In genomic region chr11:72489881-72490301, GRCm38 (mm10) we compare ENCODE assay signal across 8 mouse cellular contexts. TPM values are rescaled to one million over a fixed set of nuclear protein-coding genes. Genes with fewer than 3 reads are reported as not detected.
DNase-seq lines count a peak whose midpoint lies in the region; ATAC-seq and TF ChIP-seq lines count a peak whose summit lies in the region.

Gene Spns2, minus strand, starts transcription at chr11:72489904.

- peak within 1 kb of the TSS; percentile 59 for H3K27ac ChIP-seq in forebrain, embryonic 11.5 days (ENCODE audit: low read depth, low read length)
- no peak within 1 kb of the TSS for H3K27ac ChIP-seq in heart, embryonic 15.5 days
- no peak within 1 kb of the TSS for H3K27ac ChIP-seq in liver, embryonic 14.5 days
- peak within 1 kb of the TSS; percentile 75 for H3K27ac ChIP-seq in neural tube, embryonic 11.5 days (ENCODE audit: low read depth, low read length)
- H3K27ac ChIP-seq in stomach, embryonic 16.5 days (ENCODE audit: low read length) = peak within 1 kb of the TSS; percentile 27

- peak within 1 kb of the TSS; percentile 58 for H3K4me3 ChIP-seq in erythroblast, embryonic 14.5 days (replicated peaks)
- H3K4me3 ChIP-seq in forebrain, embryonic 11.5 days (ENCODE audit: low read depth, low read length) = peak within 1 kb of the TSS; percentile 61
- peak within 1 kb of the TSS; percentile 66 for H3K4me3 ChIP-seq in heart, embryonic 15.5 days
- peak within 1 kb of the TSS; percentile 53 to 60 for H3K4me3 ChIP-seq in liver, embryonic 14.5 days (ENCODE audit: insufficient read depth in 1 of 2, low read depth in 2 of 2, low read length in 2 of 2)
- H3K4me3 ChIP-seq in neural tube, embryonic 11.5 days (ENCODE audit: low read depth, low read length) = peak within 1 kb of the TSS; percentile 68
- H3K4me3 ChIP-seq in stomach, embryonic 16.5 days (replicated peaks; ENCODE audit: low read length) = peak within 1 kb of the TSS; percentile 58

- peak within 1 kb of the TSS; percentile 53 for H3K9ac ChIP-seq in forebrain, embryonic 11.5 days (ENCODE audit: low read length)
- peak within 1 kb of the TSS; percentile 57 for H3K9ac ChIP-seq in heart, embryonic 15.5 days
- no peak within 1 kb of the TSS for H3K9ac ChIP-seq in liver, embryonic 14.5 days (replicated peaks)
- H3K9ac ChIP-seq in neural tube, embryonic 11.5 days (ENCODE audit: low read length) = peak within 1 kb of the TSS; percentile 76
- H3K9ac ChIP-seq in stomach, embryonic 16.5 days (ENCODE audit: low read length) = peak within 1 kb of the TSS; percentile 71

- peak within 1 kb of the TSS; percentile 84 for H3K4me2 ChIP-seq in forebrain, embryonic 11.5 days (ENCODE audit: low read depth, low read length, severe bottlenecking)
- H3K4me2 ChIP-seq in heart, embryonic 15.5 days = peak within 1 kb of the TSS; percentile 98
- H3K4me2 ChIP-seq in liver, embryonic 14.5 days (ENCODE audit: low read depth) = peak within 1 kb of the TSS; percentile 67
- H3K4me2 ChIP-seq in neural tube, embryonic 11.5 days (ENCODE audit: low read depth) = peak within 1 kb of the TSS; percentile 88
- H3K4me2 ChIP-seq in stomach, embryonic 16.5 days (ENCODE audit: low read depth, low read length) = peak within 1 kb of the TSS; percentile 96

- ATAC-seq in erythroblast, adult 5-6 weeks (replicated peaks; ENCODE audit: low FRiP score, poor library complexity, severe bottlenecking) = no peak
- peak; percentile 91 for ATAC-seq in forebrain, embryonic 11.5 days (replicated peaks; ENCODE audit: low FRiP score)
- ATAC-seq in heart, embryonic 15.5 days (replicated peaks; ENCODE audit: insufficient number of reproducible peaks, insufficient read depth, low FRiP score, low read depth) = peak; percentile 92
- peak; percentile 85 for ATAC-seq in liver, embryonic 14.5 days (ENCODE audit: insufficient read depth)
- ATAC-seq in neural tube, embryonic 11.5 days (ENCODE audit: insufficient read depth, low FRiP score, low TSS enrichment) = peak; percentile 84
- peak; percentile 91 for ATAC-seq in stomach, embryonic 16.5 days (ENCODE audit: insufficient read depth, low FRiP score)

- H3K9me3 ChIP-seq in erythroblast, embryonic 14.5 days (ENCODE audit: control insufficient read depth, low read length) = no peaks in the 10 kb centered on the region
- H3K9me3 ChIP-seq in forebrain, embryonic 11.5 days (ENCODE audit: control insufficient read depth, low read length) = no peaks in the 10 kb centered on the region
- H3K9me3 ChIP-seq in heart, embryonic 15.5 days (replicated peaks) = no peaks in the 10 kb centered on the region
- H3K9me3 ChIP-seq in liver, embryonic 14.5 days (ENCODE audit: control insufficient read depth, low read length) = no peaks in the 10 kb centered on the region
- H3K9me3 ChIP-seq in neural tube, embryonic 11.5 days (ENCODE audit: control insufficient read depth, low read length) = no peaks in the 10 kb centered on the region
- no peaks in the 10 kb centered on the region for H3K9me3 ChIP-seq in stomach, embryonic 16.5 days (replicated peaks; ENCODE audit: control insufficient read depth, low read length)

- no peaks in the 10 kb centered on the region for H3K36me3 ChIP-seq in erythroblast, embryonic 14.5 days (ENCODE audit: control insufficient read depth)
- H3K36me3 ChIP-seq in forebrain, embryonic 11.5 days (ENCODE audit: control insufficient read depth, insufficient read depth, low read length) = no peaks in the 10 kb centered on the region
- H3K36me3 ChIP-seq in heart, embryonic 15.5 days = no peaks in the 10 kb centered on the region
- H3K36me3 ChIP-seq in liver, embryonic 14.5 days (replicated peaks; ENCODE audit: control insufficient read depth, insufficient read depth, low read depth) = no peaks in the 10 kb centered on the region
- H3K36me3 ChIP-seq in neural tube, embryonic 11.5 days (ENCODE audit: control insufficient read depth, insufficient read depth, low read length) = no peaks in the 10 kb centered on the region
- no peaks in the 10 kb centered on the region for H3K36me3 ChIP-seq in stomach, embryonic 16.5 days (ENCODE audit: control insufficient read depth, insufficient read depth, low read length)

- H3K4me1 ChIP-seq in erythroblast, embryonic 14.5 days (ENCODE audit: control insufficient read depth) = peaks cover 36% of the 10 kb centered on the region
- H3K4me1 ChIP-seq in forebrain, embryonic 11.5 days (replicated peaks; ENCODE audit: control insufficient read depth, insufficient read depth, low read length) = peaks cover 3% of the 10 kb centered on the region; the same call in 1 of the 2 replicates
- peaks cover 29% of the 10 kb centered on the region for H3K4me1 ChIP-seq in heart, embryonic 15.5 days (replicated peaks)
- peaks cover 3 to 18% of the 10 kb centered on the region in 2 experiments; a peak in 3 of 4 replicates for H3K4me1 ChIP-seq in liver, embryonic 14.5 days (replicated peaks; ENCODE audit: control insufficient read depth in 2 of 2, insufficient read depth in 2 of 2, low read length in 1 of 2)
- no peaks in the 10 kb centered on the region; the same call in 1 of the 2 replicates for H3K4me1 ChIP-seq in neural tube, embryonic 11.5 days (ENCODE audit: control insufficient read depth, insufficient read depth, low read length)
- peaks cover 12% of the 10 kb centered on the region for H3K4me1 ChIP-seq in stomach, embryonic 16.5 days (ENCODE audit: control insufficient read depth, insufficient read depth, low read length)

- WGBS in forebrain, embryonic 11.5 days = 1% methylated on average over 42 of the region's 42 CpGs
- under 1% methylated on average over 36 of the region's 42 CpGs for WGBS in heart, embryonic 15.5 days
- under 1% methylated on average over 35 of the region's 42 CpGs for WGBS in liver, embryonic 14.5 days (ENCODE audit: insufficient replicate concordance)
- under 1% methylated on average over 34 of the region's 42 CpGs for WGBS in neural tube, embryonic 11.5 days
- WGBS in stomach, embryonic 16.5 days = under 1% methylated on average over 42 of the region's 42 CpGs

- peak; percentile 91 for DNase-seq in forebrain, embryonic 11.5 days (ENCODE audit: low spot score)
- peak; percentile 96 to 98 for DNase-seq in kidney, postnatal 36 days
- peak; percentile 52 to 57 (median 55) for DNase-seq in liver, embryonic 14.5 days (ENCODE audit: low read depth in 3 of 3, low spot score in 3 of 3)
- peak; percentile 93 for DNase-seq in neural tube, embryonic 11.5 days (ENCODE audit: low spot score)

- TF ChIP-seq EP300 in liver, embryonic 14.5 days (IDR thresholded peaks at IDR 0.05; ENCODE audit: low read depth) = no peak

- peak; percentile 34 for TF ChIP-seq CTCF in liver, embryonic 14.5 days (IDR thresholded peaks at IDR 0.05; ENCODE audit: low read depth)

- H3K27me3 ChIP-seq in erythroblast, embryonic 14.5 days (ENCODE audit: control insufficient read depth) = peaks cover 40% of the 10 kb centered on the region
- H3K27me3 ChIP-seq in forebrain, embryonic 11.5 days (ENCODE audit: control insufficient read depth, insufficient read depth, low read length) = peaks cover 17% of the 10 kb centered on the region
- peaks cover 59% of the 10 kb centered on the region for H3K27me3 ChIP-seq in heart, embryonic 15.5 days
- peaks cover 6% of the 10 kb centered on the region for H3K27me3 ChIP-seq in liver, embryonic 14.5 days (ENCODE audit: control insufficient read depth, insufficient read depth, low read length)
- peaks cover 19% of the 10 kb centered on the region for H3K27me3 ChIP-seq in neural tube, embryonic 11.5 days (ENCODE audit: control insufficient read depth, insufficient read depth, low read length)
- peaks cover 12% of the 10 kb centered on the region for H3K27me3 ChIP-seq in stomach, embryonic 16.5 days (ENCODE audit: control insufficient read depth, insufficient read depth, low read length)

RNA-seq across cellular contexts. Expression of gene Spns2, which starts in this region (rescaled TPM):
- polyA plus RNA-seq in erythroblast, embryonic 14.5 days (2012) = 0.10 and 0.16 TPM in 2 replicates
- 1.3 TPM in 1 of 2 replicates, not detected in the other for total RNA-seq in erythroblast, adult 5-6 weeks (2015; ENCODE audit: low replicate concordance)
- total RNA-seq in erythroblast, adult 5-6 weeks (2017; ENCODE audit: low replicate concordance) = 1.4 and 2.0 TPM in 2 replicates
- polyA plus RNA-seq in forebrain, embryonic 11.5 days (2014; fragmentation: Nextera tagmentation; extraction: Ambion mirVana) = 4.0 and 4.8 TPM in 2 replicates
- polyA plus RNA-seq in heart, embryonic 15.5 days (2015; fragmentation: Nextera tagmentation; extraction: Ambion mirVana) = 2.8 and 3.2 TPM in 2 replicates
- polyA plus RNA-seq in liver, embryonic 14.5 days (2012; rRNA removed) = 8.6 and 12.9 TPM in 2 replicates
- 3.8 and 6.3 TPM in 2 replicates for polyA plus RNA-seq in liver, embryonic 14.5 days (2014; fragmentation: Nextera tagmentation; extraction: Ambion mirVana)
- polyA plus RNA-seq in neural tube, embryonic 11.5 days (2014; fragmentation: Nextera tagmentation; extraction: Ambion mirVana) = 7.1 and 7.7 TPM in 2 replicates
- 5.7 and 7.3 TPM in 2 replicates for polyA plus RNA-seq in stomach, embryonic 16.5 days (2015; fragmentation: Nextera tagmentation; extraction: Ambion mirVana)

Comparison
In these comparisons a context has a peak if more than half of its experiments do, and no peak if none do; other contexts are left out.
1. H3K27ac ChIP-seq: peak in forebrain, embryonic 11.5 days (single experiment), neural tube, embryonic 11.5 days (single experiment) and stomach, embryonic 16.5 days (single experiment); none in heart, embryonic 15.5 days (single experiment) and liver, embryonic 14.5 days (single experiment).
2. Peak in every context shown above with its lines, with median percentiles within 50 percentile points of each other: H3K4me3 ChIP-seq, DNase-seq and H3K4me2 ChIP-seq.